Mouse (Mus musculus): ENCODE results near the gene Stk16.

Gene Stk16

GRCm38 (mm10) chr1:75210136-75211087 lies at the start of gene Stk16, which contains the start of gene Glb1l:
Gene Stk16 (plus strand): TSS chr1:75210838.
Gene Glb1l (minus strand): TSS chr1:75210813.
- peak; percentile 95 for DNase-seq (ENCODE audit: low spot score in 2 of 2)

GRCm38 (mm10) chr1:75168093-75168471 lies 42.6 kb upstream of the Stk16 start:
- no peak for DNase-seq (ENCODE audit: low spot score in 2 of 2)

GRCm38 (mm10) chr1:75168472-75169464 lies 41.9 kb upstream of the Stk16 start, which contains the start of gene Zfand2b:
Gene Zfand2b (plus strand): TSS chr1:75168646.
- peak; percentile 96 to 97 for DNase-seq (ENCODE audit: low spot score in 2 of 2)

DNA sequence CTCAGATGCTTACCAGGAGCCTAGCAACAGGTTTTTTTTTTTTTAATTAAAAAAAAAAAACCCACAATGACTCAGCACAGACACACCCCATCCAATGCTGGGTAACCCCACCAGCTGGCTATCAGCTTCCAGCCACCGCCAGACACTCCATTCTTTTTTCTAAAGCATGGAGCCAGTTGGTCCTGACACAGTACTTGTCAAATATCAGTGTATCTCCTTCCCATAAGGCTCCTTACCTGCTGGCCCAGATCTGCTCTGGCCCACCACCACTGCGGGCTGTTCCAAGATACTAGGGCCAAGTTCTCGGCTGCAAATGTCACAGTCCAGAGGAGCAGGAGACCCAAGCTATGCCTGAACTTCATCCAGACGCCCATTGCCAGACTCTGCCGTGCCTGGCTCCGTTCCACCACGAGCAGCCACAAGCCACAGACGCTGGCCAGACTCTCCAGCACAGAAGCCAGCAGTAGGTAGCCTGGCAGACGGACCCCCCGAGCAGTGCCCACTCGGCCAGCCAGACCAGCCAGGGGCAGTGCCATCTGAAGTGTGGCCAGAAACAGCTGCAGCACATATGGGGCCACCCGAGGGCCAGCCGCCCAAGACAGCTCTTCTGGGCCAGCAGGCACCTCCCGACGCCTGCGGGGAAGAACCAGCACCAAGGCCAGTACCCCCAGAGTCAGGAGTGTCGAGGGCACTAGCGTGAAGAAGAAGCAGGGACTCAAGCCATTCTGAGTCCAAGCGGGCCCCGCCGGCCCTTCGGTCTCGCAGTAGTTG lies 31.1 kb upstream of the Stk16 start:
- DNase-seq (ENCODE audit: low spot score in 2 of 2), result peak; percentile 22 to 60

DNA sequence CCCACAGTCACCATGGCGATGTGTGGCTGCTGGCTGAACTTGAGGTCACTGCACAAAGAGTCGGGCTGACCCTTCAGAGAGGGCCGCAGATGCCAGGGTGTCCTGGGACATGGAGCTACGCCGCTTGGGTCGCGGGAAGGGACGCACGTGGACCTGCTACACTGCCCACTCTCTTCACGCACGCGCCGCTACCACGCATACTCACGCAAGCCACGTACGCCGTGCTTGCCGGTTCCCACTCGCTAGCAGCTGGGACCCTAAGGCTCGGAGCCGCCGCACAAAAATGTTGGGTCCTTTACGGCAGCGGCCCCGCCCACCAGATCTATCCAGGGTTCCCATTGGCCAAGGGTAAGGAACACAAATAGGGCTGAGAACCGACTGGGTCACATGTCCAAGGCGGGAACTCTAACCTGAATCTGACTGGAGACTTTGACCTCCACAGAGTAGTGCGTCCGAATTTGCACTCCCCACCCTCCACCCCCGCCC lies 30.5 kb upstream of the Stk16 start, which contains the start of gene Abcb6:
Gene Abcb6 (minus strand): TSS at position 288 of the 486 bp plus-strand sequence.
- DNase-seq (ENCODE audit: low spot score in 2 of 2), result peak; percentile 84 to 90

- DNase-seq (ENCODE audit: low spot score in 2 of 2), result no peak
Measured at GRCm38 (mm10) chr1:75180741-75181140, 29.9 kb upstream of the Stk16 start.

DNA sequence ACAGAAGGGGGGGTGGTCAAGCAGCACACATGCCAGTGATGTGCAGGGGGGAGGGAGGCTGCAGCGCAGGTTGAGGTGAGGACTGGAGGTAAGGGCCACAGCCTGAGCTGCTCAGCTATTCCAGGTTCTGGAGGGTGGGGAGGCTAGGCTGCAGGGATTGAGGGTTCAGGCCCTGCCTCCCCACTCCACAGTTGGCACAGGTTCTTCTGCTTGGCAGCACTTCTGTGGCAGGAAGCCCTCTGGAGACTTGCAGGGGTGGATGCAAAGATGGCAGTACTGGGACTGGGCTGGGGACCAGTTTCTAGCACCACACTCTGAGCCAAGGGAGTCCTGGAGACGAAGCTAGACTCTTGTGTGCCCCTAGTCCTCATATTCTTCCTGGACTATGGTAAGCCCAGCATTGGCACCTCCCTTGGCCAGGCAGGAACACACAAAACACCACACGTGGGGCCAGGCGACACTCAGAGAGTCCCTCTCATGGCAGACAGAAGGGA lies 29.2 kb upstream of the Stk16 start:
- no peak for DNase-seq (ENCODE audit: low spot score in 2 of 2)

- no peak for DNase-seq (ENCODE audit: low spot score in 2 of 2)
Measured at GRCm38 (mm10) chr1:75182160-75182559, 28.5 kb upstream of the Stk16 start.

GRCm38 (mm10) chr1:75185495-75185894 lies 25.1 kb upstream of the Stk16 start:
- no peak for DNase-seq (ENCODE audit: low spot score in 2 of 2)

GRCm38 (mm10) chr1:75187126-75187525 lies 23.5 kb upstream of the Stk16 start:
- DNase-seq (ENCODE audit: low spot score in 2 of 2), result no peak

- DNase-seq (ENCODE audit: low spot score in 2 of 2), result no peak
Measured at GRCm38 (mm10) chr1:75187914-75188483, 22.6 kb upstream of the Stk16 start.

- DNase-seq (ENCODE audit: low spot score in 2 of 2), result no peak
Measured at GRCm38 (mm10) chr1:75190577-75190976, 20.1 kb upstream of the Stk16 start.

DNA sequence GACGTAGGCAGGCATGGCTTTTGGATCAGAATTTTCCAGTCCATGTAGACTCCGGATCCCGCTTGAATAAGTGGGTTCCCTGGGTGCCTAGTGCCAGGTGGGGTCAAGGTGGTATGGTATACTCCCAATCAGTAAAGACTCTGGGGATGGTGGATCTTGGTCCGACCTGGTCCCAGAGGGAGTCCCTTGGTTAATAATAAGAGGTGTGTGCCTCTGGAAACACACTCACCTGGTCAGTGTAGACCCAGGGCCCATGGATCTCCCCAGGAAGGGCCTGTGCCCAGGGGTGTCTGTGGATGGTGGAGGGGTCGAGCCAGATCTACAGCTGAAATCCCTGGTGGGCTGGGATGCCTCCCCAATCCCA lies 19.4 kb upstream of the Stk16 start:
- no peak for DNase-seq (ENCODE audit: low spot score in 2 of 2)

GRCm38 (mm10) chr1:75191622-75192402 lies 18.8 kb upstream of the Stk16 start, which contains the start of the genes Ankzf1 and Atg9a:
Gene Ankzf1 (plus strand): TSS chr1:75192151.
Gene Atg9a (minus strand): TSS chr1:75192196.
- DNase-seq (ENCODE audit: low spot score in 2 of 2), result peak; percentile 97 to 98

DNA sequence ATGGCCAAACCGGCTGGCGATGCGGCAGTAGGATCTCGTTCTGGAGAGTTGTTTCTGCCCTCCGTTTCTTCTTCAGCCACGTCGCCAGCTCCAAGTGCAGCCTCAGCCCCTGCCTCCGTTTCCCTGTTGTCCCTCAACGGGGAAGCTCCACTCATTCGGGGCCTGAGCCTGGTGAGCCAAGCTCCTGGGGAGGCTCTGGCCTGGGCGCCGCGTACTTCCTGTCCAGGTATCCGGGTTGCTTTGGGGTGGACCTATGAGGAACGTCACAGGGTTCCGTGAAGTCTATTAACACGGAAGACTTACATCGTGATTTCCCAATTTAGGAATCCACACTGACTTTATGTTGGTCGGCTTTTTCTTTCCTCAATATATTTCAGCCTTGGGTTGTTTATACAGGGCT lies 18.2 kb upstream of the Stk16 start:
- DNase-seq (ENCODE audit: low spot score in 2 of 2), result peak in 1 of 2 experiments; percentile 46

DNA sequence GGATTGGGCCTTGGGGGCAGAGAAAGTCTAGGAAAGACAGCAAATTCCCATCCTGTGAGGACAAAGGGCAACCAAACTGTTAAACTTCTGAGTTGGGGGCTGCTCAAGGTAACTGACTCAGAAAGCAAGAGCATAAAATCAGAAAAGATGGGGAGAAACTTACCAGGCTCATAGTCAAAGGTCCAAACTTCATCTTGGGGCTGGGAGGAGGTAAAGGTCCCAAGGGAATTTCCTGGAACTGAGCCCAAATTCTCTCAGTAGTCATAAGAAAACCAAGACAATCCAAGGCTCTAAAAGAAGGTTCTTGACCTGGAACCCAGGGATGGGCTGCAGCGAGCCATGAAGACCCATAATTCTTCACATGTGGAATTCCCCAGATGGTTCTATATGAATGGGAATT lies 9.4 kb upstream of the Stk16 start:
- DNase-seq (ENCODE audit: low spot score in 2 of 2), result no peak

DNA sequence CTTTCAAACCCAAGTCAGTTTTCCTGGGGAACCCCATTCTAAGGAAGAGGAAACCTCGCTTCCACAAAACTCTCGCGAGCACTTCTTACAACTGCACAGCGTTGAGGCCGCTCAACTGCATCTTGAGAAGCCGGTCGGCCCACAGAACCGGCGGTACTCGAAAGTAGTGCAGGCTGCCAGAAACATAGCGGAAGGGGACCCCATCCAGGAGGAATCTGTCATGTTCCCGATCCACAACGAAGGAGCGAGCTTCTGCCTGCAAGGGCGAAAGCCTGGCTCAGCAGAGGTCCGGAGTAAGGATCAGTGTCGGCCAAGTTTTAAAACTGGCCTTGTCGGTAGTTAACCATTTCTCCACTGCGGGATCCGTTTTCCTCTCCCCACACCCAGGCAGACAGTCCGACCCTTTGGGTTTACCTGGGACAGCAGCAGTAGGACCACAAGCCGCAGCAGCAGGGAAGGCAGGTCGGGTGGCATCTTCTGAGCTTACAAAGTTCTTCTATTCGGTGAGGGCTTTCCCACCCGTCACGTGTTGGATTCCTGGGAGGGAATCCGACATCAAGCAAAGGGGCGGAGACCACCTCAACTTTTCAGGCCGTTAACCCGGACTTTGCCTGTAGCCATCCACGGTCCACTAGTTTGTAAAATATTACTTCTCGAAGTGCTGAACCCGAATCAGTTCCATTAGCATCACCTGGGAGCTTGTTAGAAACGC lies 1.5 kb upstream of the Stk16 start:
- peak in 1 of 2 experiments; percentile 45 for DNase-seq (ENCODE audit: low spot score in 2 of 2)

GRCm38 (mm10) chr1:75211141-75211708 lies 587 bp downstream of the Stk16 start:
- DNase-seq (ENCODE audit: low spot score in 2 of 2), result no peak

- no peak for DNase-seq (ENCODE audit: low spot score in 2 of 2)
Measured at GRCm38 (mm10) chr1:75212542-75212941, 1.9 kb downstream of the Stk16 start.

Measured in spleen, postnatal 36 days (tissue).